Mouse (Mus musculus) kidney, postnatal 14 days (tissue): ENCODE measurements around the gene Fignl2.
"Not testable (repeated sequence)": the region's sequence is repeated elsewhere in the genome, so short reads cannot be mapped to it uniquely, and the experiment has no call there.

Source experiments
- DNase-seq: peaks from one replicate; pipeline ENCODE4 v3.0.0; 2022; ENCODE audit warnings: mixed read lengths

The Fignl2 gene

DNA sequence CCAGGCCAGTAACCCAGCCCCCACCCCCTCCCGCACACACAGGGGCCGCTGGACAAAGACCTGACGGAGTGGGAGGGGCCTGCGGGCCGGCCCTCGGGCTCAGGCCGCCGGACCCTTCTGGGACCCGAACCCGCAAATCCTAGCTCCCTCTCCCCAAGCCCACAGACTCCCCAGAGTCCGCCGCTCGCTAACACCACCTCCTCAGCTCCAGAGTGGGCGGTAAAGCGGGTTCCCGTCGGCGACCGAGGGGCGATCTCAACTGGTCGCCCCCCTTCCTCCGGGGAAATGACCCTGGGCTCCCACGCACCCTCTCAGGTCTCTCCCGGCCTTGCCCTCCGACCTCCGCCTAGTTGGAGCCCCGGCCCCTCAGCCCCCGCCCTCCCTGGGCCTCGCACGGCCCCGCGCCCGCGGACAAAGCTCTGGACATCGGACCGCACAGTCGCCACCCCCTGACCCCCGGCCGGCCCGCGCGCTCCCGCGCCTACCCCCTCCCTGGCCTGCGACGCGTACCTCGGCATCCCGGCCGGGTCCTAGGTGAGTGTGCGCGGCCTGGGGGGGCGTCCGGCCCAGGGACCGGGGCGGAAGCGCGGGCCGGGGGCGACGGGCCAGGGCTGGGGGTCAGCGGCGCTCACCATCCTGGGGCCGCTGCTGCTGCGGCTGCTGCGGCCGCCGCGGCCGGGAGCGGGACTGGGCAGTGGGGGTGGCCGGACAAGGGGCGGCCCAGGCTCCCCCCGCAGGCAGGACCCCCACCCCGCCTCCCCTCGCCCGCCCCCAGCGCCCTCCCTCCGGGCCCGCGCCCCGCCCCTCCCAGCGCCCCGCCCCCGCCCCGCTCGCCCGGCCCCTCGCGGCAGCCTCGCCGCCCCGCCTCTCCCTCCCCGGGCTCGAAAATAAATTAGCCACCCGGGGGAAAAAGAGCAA is at the start of gene Fignl2:
Fignl2 (minus strand) TSS at position 755 of the 918 bp plus-strand sequence.
- DNase-seq, result peak; percentile 78

DNA sequence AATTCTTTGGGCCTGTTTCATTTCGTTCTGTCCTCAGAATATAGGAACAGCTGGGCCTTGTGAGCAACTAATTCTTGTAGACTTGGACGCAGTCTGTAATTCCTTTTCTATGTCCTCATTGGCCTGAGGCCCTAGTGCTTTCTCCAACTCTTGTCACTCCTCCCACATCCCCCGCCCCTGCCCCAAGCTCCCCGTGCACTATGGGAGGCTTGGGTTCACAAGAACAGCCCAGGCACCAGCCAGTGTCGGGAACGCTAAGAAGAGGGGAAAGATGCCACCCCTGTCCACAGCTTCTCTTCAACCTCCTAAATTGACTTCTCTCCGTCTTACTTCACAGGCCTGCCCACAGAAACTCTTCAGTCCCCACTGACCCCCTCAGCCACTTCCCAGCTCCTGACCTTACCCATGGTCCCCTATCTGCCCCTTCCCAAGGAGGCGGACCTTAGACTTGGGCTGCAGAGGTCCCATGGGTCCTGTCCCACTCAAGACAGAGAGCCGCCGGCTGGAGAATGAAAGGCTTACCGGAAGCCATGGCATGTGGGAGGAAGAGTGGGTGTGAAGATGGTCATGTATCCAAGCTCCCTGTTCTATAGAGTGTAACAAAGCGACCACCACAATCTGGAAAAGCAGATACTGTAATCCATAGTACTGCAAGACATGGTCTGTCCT is 48.6 kb upstream of the Fignl2 start:
- peak; percentile 69 for DNase-seq

DNA sequence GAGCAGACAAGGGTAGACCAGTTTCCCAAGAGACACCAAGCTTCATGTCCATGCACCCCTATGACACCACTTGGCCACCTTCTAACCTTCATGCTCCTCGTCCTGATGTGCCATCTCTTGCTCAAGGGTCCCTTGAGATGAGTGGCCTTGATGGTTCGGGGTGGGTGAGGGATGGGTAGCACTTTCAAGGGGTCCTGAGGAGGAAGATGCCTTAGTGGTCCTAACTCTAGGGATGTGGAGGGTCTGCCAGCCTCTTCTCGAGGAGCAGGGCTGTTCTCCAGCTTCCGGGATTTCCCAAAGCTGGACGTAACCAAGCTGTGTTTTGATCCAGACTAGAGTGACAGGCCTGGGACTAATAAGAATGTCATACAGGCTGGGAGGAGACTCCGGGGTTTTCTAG is 47.2 kb upstream of the Fignl2 start:
- no peak for DNase-seq

DNA sequence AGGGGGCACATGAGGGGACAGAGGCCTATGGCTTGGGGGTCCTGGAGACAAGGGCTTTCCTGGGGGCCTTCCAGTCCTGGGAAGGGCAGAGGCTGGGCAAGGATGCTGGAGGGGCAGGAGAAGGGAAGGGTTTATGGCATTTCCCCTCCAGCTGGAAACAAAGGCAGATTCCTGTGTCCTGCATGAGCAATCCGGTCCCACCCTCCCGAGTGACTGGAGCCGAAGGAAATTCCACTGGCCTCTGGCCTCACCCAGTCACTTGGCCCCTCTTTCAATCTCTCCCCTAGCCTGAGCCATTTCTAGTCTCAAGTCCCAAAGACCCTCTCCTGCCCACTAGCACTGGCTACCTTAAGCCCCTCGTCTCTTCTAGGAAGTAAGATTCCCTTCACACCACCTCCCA is 44.8 kb upstream of the Fignl2 start:
- peak; percentile 59 for DNase-seq

DNA sequence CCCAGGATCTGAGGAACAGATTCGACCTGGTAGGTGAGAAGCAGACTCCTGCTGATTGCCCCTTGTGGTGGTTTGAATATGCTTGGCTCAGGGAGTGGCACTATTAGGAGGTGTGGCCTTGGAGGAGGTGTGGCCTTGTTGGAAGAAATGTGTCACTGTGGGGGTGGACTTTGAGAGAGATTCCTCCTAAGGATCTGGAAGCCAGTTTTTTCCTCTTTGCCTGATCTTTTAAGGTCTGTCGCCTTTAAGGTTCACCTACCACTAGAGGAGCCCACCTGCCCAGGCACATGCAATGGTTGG is 43.9 kb upstream of the Fignl2 start:
- no peak for DNase-seq

DNA sequence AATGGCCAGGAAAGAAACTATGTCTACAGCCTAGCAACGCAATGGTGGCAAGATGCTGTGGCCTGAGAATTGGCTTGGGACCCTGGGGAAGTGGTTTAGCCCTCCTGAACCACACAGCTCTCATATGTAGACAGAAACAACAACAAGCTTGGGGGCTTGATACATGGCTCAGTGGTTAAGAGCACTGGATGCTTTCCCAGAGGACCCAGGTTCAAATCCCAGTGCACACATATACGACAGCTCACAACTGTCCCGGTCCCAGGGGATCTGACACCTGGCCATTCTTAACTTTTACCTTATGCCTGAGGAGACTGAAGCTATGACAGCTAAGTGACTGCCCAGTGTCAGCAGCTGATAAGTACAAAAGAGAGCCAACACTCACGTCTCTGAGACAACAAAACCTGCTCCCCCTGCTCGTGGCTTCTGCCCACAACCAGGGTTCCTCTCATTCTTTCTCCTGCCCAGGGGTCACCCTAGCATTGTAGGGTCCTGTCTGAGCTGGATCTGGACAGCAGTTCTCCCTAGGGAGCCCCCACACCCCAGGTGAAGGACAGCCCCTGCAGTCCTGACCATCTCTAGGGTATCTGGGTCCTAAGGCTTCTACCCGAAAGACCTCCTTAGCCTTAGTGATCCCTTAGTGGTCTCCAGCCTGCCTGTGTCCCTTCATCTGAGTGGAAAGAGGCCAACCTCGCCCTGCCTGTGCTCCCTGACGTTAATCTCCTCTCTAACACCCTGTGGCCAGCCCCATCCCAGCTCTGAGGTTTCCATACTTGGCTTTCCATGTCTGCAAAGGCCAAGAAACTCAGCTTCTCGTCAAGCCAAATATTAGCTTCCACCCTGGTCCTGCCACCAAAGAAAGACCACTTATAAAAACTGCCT is 43.3 kb upstream of the Fignl2 start:
- DNase-seq, result no peak

DNA sequence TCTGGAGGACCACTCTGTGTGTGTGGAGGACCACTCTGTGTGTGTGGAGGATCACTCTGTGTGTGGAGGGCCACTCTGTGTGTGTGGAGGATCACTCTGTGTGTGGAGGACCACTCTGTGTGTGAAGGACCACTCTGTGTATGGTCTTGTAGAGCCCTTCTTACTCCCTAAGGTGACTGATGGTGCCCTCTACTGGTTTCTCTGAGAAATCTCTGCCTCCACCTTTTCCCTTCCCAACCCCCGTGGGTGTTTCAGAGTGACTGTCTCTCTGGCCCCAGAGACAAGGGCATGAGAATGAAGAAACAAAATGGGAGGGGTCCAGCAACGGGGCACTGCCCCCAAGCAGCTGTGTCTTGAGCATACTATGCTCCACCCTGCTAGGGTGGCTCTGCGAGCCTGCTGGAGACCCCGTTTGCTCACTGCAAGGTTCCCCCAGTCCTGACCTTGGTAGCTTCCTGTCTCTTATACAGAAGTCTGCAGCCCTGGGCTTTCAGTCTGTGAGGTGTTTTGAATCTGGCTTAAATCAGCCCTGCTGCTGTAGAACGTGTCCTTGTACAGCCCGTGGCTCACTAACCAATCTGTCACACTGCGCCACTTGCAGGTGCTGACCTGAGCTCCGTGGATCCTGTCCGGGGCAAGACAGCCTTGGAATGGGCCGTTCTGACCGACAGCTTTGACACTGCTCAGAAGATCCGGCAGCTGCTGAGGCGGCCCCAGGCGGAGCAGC is 40.2 kb upstream of the Fignl2 start:
- DNase-seq, result no peak

DNA sequence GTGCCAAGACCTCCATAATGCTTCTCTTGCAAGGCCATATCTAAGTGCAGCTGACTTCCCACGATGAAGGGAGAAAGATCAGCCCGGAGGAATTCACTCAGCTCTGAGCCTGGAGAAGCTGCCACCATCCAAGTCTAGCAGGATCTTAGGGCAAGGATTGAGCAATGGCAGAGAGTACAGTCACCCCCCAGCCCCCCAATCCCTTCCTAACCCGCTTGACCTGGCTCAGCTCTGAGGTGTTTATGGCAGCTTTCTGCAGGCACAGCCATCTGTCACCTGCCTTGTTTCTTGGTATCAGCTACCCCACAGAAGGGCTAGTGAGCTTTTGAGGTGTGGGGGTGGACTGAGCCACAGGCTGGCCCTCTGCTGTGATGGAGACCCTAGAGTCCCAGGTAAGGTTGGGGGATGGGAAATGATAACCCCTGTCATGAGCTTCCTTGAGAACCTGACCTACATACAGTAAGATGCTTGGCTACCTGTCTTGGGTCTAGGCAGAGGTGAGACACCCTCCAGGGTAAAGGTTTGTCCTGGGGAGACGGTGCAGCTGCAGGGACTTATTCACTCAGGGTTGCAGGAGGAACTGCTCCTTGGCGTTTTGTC is 37.2 kb upstream of the Fignl2 start, which contains the start of gene Ankrd33:
Ankrd33 (plus strand) TSS at position 245 of the 600 bp plus-strand sequence.
- no peak for DNase-seq

DNA sequence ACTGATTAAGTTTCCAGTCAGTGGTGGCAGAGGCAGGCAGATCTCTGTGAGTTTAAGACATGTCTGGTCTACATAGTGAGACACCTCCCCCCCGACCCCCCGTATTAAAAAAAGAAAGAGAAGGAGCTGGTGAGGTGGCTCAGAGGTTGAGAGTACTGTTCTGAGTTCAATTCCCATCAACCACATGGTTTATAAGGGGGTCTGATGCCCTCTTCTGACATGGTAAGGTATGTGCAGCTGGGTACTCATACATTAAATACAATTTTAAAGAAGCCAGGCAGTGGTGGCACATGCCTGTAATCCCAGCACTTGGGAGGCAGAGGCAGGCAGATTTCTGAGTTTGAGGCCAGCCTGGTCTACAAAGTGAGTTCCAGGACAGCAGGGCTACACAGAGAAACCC is 35.4 kb upstream of the Fignl2 start:
- DNase-seq, result not testable (repeated sequence)

DNA sequence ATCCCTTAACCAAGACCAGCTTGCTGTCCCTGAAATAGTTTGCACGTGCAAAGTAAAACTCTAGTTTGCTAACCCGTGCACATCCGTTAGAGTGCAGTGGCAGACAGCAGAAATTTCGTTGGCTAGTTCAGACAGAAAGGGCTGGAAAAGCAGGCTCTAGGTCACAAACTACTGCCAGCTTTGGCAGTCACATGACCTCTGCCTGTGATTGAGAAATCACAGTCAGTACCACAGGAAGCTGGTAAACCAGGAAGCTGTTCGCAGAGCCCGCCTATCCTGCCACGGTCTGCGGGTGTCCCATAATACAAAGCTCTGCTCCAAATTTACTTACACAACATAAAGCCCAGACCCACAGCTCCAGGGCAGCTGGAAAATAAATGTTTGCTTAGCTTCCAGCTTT is 34.8 kb upstream of the Fignl2 start:
- peak; percentile 64 for DNase-seq

DNA sequence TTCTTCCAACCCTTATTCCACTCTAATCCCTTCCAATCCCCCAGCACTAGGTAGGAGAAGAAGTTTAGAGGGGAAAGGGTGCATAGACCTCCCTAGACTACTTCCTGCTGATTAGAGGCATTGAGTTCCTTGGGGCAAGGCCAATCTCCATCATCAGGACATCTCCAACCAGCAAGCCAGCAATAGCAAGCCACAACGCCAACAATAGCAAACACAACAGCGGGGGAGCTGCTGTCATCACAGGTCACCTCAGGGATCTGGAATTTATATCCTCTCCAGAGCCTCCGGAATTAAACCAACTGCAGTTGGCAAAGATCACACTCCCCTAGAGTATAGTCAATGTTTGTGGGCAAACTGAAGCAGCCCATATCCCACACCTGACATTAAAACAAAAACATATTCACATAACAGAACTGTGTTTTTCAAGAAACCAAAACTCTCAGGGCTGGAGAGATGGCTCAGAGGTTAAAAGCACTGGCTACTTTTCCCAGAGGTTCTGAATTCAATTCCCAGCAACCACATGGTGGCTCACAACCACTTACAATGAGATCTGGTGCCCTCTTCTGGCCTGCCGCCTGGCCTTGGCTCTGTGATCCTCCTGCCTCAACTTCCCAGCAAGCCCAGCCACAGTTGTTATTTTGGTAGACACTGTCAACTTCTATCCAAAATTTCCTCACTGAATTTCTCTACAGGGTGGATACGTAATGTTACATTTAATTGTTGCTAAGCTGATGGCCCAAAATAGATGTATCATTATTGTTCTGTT is 29.7 kb upstream of the Fignl2 start:
- peak; percentile 44 for DNase-seq

DNA sequence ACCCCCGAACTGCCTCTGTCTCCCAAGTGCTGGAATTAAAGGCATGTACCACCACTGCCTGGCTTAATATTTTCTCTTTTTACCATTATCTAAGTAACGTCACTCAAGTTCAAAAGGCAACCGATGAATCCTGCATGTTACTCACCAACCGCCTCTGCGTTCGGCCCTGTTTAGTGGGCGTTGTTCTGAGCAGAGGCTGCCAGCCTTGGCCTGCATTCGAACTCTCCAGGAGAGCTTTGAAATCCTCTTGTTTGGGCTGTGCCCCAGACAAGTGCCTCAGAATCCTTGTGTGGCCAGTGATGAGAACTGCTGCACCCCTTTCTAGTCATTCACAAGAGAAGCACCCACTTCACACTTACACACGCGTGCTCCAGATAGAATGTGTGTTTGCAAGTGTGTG is 27.6 kb upstream of the Fignl2 start:
- DNase-seq, result no peak

DNA sequence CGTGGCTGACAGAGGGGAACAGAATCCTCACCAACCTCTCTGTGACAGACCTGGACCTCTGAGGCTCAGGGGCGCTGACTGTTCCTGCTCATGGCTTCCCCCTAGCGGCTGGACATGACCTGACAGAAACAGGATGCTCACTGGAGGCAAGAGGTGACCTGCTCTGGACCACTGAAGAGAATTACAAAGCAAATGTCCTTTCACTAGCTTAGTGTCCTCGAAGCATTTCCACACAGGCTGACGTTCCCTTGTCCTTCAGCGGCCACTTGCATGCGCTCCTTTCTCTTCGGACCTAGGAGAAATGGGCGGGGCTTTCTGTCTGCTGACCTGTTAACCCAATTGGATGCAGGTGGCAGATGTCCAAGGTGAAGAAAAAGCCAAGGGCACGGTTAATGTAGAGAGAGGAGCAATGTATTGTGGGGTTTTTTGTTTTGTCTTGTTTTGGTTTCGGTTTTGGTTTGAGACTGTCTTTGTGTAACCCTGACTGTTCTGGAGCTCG is 27.2 kb upstream of the Fignl2 start:
- DNase-seq, result peak; percentile 85

DNA sequence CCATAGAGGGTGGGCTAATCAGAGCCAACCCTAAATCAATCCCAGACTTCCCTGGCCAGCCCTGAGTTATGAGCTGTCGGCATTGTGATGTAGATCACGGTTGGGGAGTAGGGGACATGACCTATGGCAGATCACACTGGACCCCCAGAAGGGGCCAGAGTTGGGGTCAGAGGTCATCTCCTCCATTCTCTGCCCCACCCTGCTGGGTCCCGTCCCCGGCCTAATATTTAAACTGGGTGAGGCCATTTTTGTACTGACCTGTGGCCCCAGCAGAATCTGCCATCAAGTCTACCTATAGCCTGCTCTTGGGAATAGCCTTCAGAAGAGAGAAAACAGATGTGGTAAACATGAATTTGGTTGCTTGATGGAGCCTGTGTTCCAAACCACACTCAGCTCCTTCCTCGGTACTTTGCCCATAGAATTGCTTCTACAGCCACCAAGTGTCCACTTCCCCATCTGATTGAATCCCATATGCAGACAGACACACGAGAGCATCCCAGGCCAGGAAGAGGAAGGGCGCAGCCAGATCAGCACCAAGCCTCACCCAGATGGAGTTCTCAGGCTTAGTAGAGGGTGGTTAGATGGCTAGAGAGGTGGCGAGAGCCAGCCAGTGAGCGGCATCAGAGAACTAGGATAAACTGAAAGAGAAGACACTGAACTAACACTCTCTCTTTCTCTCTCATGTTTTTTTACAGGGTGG is 25.4 kb upstream of the Fignl2 start:
- DNase-seq, result no peak

DNA sequence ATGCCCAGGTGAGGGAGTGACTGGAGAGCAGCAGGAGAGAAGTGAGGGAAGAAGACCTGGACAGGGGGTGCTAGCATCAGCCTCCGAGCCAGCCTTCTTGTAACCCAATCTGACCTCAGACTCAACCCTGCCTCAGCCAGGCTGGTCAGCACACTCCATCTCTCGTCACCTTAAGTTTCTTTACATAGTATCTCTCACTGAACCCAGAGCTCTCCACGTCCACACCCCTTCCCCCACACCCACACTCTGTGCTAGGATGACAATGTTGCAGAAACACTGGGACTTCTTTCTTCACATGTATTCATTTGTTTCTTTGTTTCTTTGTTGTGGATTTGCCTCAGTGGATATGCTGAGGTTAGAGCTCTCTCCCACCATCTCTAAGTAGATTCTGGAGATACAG is 22.6 kb upstream of the Fignl2 start:
- DNase-seq, result no peak

DNA sequence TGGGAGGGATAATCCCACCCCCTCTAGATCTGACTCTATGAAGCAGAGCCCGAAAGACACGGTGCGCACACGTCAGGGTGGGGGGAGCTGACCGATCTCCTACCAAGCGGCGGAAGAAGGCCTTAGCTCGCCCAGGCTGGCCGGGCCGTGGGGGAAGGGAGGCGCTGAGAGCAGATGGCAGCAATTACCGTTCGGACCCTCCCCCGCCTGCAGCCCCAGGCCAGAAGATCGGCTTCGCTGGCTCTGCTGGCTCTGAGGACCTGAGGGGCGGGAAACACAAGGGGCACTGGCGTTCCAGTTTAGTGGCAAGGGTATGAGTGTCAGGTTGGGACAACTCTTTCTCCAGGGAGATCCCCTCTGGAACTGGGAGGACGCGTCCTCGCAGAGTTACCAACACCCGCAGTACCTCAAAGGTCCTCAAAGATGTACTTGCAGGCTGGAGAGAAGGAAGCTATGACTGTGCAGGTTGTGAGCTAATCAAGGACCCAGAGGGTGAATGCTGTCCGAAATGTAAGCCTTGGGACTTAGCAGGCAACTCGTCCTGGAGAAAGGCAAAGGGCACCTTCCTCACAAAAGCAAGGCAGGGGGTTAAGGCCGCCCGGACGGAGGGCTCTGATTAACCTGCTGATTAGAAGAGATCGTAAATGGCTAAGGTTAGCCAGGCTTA is 19.8 kb upstream of the Fignl2 start:
- DNase-seq, result peak; percentile 52

DNA sequence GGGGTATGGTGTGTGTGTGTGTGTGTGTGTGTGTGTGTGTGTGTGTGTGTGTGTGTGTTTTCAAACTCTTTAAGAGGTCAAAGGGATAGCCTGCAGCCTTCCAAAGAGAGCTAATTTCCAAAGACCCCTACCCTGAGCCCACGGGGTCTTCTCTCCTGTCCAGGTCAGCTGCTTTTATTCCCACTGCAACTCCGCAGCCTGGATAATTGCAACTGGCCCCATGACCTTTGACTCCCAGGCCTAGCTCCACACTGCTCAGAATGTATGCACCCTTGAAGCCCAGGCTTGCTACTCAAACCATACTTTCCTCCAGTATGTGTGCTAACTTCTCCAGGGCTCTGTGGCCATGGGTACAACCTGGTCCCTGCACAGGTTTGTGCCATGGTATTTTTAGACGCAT is 17.0 kb upstream of the Fignl2 start:
- DNase-seq, result no peak

DNA sequence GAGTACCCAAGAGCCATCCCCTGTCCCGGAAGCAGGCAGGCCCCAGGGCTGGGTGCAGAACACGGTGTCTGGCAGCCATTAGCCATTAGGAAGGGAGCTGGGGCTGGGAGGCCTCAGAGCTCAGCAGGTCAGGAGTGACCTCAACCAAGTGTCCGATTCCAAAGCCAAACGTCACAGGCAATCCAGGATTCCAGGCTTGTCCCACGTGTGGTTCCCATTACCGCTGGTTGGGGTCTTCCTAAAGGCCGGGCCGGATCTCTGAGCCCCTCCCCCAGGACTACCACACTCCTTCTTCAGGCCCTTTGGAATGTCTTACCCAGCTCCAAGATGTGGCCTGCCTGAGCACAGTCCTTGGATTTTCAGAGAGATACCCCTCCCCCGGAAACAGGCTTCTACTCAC is 16.6 kb upstream of the Fignl2 start:
- no peak for DNase-seq

DNA sequence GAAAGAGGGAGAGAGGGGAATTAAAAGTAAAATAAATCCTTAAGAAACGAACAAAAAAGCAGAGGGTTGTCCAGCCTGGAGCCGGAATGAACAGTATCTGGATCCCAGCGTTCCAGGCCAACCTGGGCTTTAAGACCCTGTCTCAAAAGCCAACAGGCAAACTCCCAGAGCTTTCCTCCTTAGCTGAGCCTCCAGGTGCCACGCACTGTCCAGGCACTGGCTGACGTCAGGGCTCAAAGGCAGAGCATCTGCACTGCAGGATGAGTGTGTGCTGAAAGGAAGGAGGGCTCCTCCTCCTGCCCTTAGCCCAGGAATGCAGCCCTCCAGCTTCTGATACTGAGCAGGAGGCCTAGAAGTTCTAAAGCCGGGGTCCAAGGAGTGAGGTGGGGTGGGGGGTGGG is 15.6 kb upstream of the Fignl2 start:
- no peak for DNase-seq
